Mouse (Mus musculus): ENCODE data around the gene Klhl32.

- no peak for TF ChIP-seq CTCF (IDR thresholded peaks at IDR 0.05; ENCODE audit: extremely low read depth, insufficient read depth, insufficient read length, insufficient replicate concordance)
- TF ChIP-seq POLR2A (IDR thresholded peaks at IDR 0.05; ENCODE audit: low read depth, low read length) = no peak
These were observed 65.0 kb downstream of the Klhl32 start for GRCm38 (mm10) chr4:24785757-24786532.

Data from spleen, adult 2 months (tissue).